Mouse (Mus musculus) macrophage (primary cell): Measurements from ENCODE around the gene Paqr4. TPM values are rescaled to one million over a fixed set of nuclear protein-coding genes. Genes with fewer than 3 reads are reported as not detected.

Experiments
- H3K27ac ChIP-seq: fragments of 350-480 bp; formaldehyde crosslinking; 2 replicates; pipeline ENCODE4 v1.9.0; 2021
- H3K36me3 ChIP-seq: fragments of 350-480 bp; formaldehyde crosslinking; 2 replicates; pipeline ENCODE4 v1.9.0; 2021; ENCODE audit errors: inconsistent target
- H3K4me3 ChIP-seq: fragments of 350-480 bp; formaldehyde crosslinking; 2 replicates; pipeline ENCODE4 v1.9.0; 2021; ENCODE audit errors: inconsistent target
- H3K79me2 ChIP-seq: fragments of 350-480 bp; formaldehyde crosslinking; 2 replicates; pipeline ENCODE4 v1.9.0; 2021; ENCODE audit errors: inconsistent target
- WGBS: methylation state at CpG from one replicate; pipeline ENCODE4 v1.1.7; 2026; ENCODE audit warnings: inconsistent platforms; ENCODE audit not compliant: missing documents; 5-methylcytosine and 5-hydroxymethylcytosine counted together
- polyA plus RNA-seq: library from polyadenylated mRNA; stranded (reverse); fragments of 250-400 nt; gene quantifications from 3 replicates; pipeline ENCODE4 v1.2.4, GENCODE M21; 2018; ENCODE audit warnings: inconsistent platforms

Paqr4 gene
- polyA plus RNA-seq, 1 experiment from 2014 or later, result 6.5 TPM

- H3K79me2 ChIP-seq, result peaks cover 21% of the 10 kb centered on the region
- H3K27ac ChIP-seq, result peak overlapping the region; percentile 55
- H3K36me3 ChIP-seq, result no peaks in the 10 kb centered on the region
- 43% methylated on average over 4 of the region's 4 CpGs for WGBS
- peak overlapping the region; percentile 55 for H3K4me3 ChIP-seq
Measured at GRCm38 (mm10) chr17:23725477-23725876, 15.2 kb downstream of the Paqr4 start.

- Histone ChIP-seq H3K79me2 (peaks cover 7% of the 10 kb centered on the region), H3K36me3 (no peaks in the 10 kb centered on the region), H3K4me3 (no peak within 1 kb of the TSS), H3K27ac (no peak within 1 kb of the TSS)
- 90% methylated on average over 7 of the region's 7 CpGs for WGBS
Measured at GRCm38 (mm10) chr17:23722376-23723125, 18.1 kb downstream of the Paqr4 start, which contains the start of gene 1520401A03Rik. TSS of gene 1520401A03Rik (minus strand) at chr17:23722783.

- H3K4me3 ChIP-seq, result no peak overlapping the region
- no peaks in the 10 kb centered on the region for H3K36me3 ChIP-seq
- H3K79me2 ChIP-seq, result peaks cover under 1% of the 10 kb centered on the region; the same call in 1 of the 2 replicates
- no peak overlapping the region for H3K27ac ChIP-seq
- 100% methylated on average over 2 of the region's 2 CpGs for WGBS
Measured at GRCm38 (mm10) chr17:23721886-23722285, 18.8 kb downstream of the Paqr4 start.

- no peaks in the 10 kb centered on the region for H3K36me3 ChIP-seq
- 33% methylated on average over 1 of the region's 1 CpGs for WGBS
- H3K4me3 ChIP-seq, result no peak overlapping the region
- H3K79me2 ChIP-seq, result no peaks in the 10 kb centered on the region
- H3K27ac ChIP-seq, result no peak overlapping the region
Measured at GRCm38 (mm10) chr17:23719455-23719854, 21.2 kb downstream of the Paqr4 start.

- H3K27ac ChIP-seq, result no peak overlapping the region
- no peaks in the 10 kb centered on the region for H3K36me3 ChIP-seq
- 100% methylated on average over 2 of the region's 2 CpGs for WGBS
- no peaks in the 10 kb centered on the region for H3K79me2 ChIP-seq
- H3K4me3 ChIP-seq, result no peak overlapping the region
Measured at GRCm38 (mm10) chr17:23717003-23717402, 23.7 kb downstream of the Paqr4 start.

- H3K27ac ChIP-seq, result no peak overlapping the region
- H3K4me3 ChIP-seq, result no peak overlapping the region
- WGBS, result 6% methylated on average over 3 of the region's 3 CpGs
- no peaks in the 10 kb centered on the region for H3K36me3 ChIP-seq
- no peaks in the 10 kb centered on the region for H3K79me2 ChIP-seq
Measured at GRCm38 (mm10) chr17:23706212-23706611, 34.5 kb downstream of the Paqr4 start.

GRCm38 (mm10) chr17:23705525-23706104, 35.1 kb downstream of the Paqr4 start:
- Histone ChIP-seq H3K79me2 (no peaks in the 10 kb centered on the region), H3K27ac (no peak overlapping the region), H3K36me3 (no peaks in the 10 kb centered on the region), H3K4me3 (no peak overlapping the region)
- 83% methylated on average over 5 of the region's 7 CpGs for WGBS

GRCm38 (mm10) chr17:23704741-23705140, 35.9 kb downstream of the Paqr4 start:
- WGBS, result 87% methylated on average over 7 of the region's 7 CpGs
- H3K27ac ChIP-seq, result no peak overlapping the region

GRCm38 (mm10) chr17:23703301-23703700, 37.4 kb downstream of the Paqr4 start:
- Histone ChIP-seq H3K36me3 (no peaks in the 10 kb centered on the region), H3K79me2 (no peaks in the 10 kb centered on the region), H3K27ac (no peak overlapping the region), H3K4me3 (no peak overlapping the region)
- 90% methylated on average over 9 of the region's 9 CpGs for WGBS

More at GRCm38 (mm10) chr17:23704741-23705140, 35.9 kb downstream of the Paqr4 start:
- Histone ChIP-seq H3K4me3 (no peak overlapping the region), H3K79me2 (no peaks in the 10 kb centered on the region), H3K36me3 (no peaks in the 10 kb centered on the region)

GRCm38 (mm10) chr17:23700079-23700478, 40.6 kb downstream of the Paqr4 start:
- Histone ChIP-seq H3K36me3 (no peaks in the 10 kb centered on the region), H3K4me3 (no peak overlapping the region), H3K27ac (no peak overlapping the region), H3K79me2 (no peaks in the 10 kb centered on the region)
- under 1% methylated on average over 28 of the region's 28 CpGs for WGBS

GRCm38 (mm10) chr17:23699131-23700077, 41.3 kb downstream of the Paqr4 start:
- Histone ChIP-seq H3K79me2 (no peaks in the 10 kb centered on the region), H3K27ac (no peak overlapping the region), H3K4me3 (no peak overlapping the region), H3K36me3 (no peaks in the 10 kb centered on the region)
- whole genome bisulfite sequencing, result 4% methylated on average over 97 of the region's 101 CpGs

- Histone ChIP-seq H3K79me2 (no peaks in the 10 kb centered on the region), H3K36me3 (no peaks in the 10 kb centered on the region), H3K4me3 (no peak overlapping the region), H3K27ac (no peak overlapping the region)
- WGBS, result 78% methylated on average over 2 of the region's 3 CpGs
Measured at GRCm38 (mm10) chr17:23695801-23696200, 44.9 kb downstream of the Paqr4 start.

GRCm38 (mm10) chr17:23694491-23694890, 46.2 kb downstream of the Paqr4 start:
- Histone ChIP-seq H3K27ac (no peak overlapping the region), H3K4me3 (no peak overlapping the region), H3K36me3 (no peaks in the 10 kb centered on the region), H3K79me2 (no peaks in the 10 kb centered on the region)
- 94% methylated on average over 1 of the region's 1 CpGs for WGBS
